Mouse (Mus musculus) myocyte (in vitro differentiated cells): ENCODE measurements at regions not wholly inside any gene's neighbourhood (a gene's known extent, or its start where the extent isn't known, plus 50 kb on each side); places are given as distances from the start of the nearest gene placed in this dataset.

Source experiments
- H3K27me3 ChIP-seq: one replicate; pipeline ENCODE4 v1.6.1; 2011; ENCODE audit not compliant: control insufficient read depth, insufficient read depth, insufficient read length
- H3K36me3 ChIP-seq: one replicate; pipeline ENCODE4 v1.6.1; 2011; ENCODE audit not compliant: control insufficient read depth, insufficient read depth
- H3K4me2 ChIP-seq: one replicate; pipeline ENCODE4 v1.6.1; 2011; ENCODE audit warnings: low read depth, control low read depth
- H3K4me3 ChIP-seq: one replicate; pipeline ENCODE4 v1.5.1; 2011; ENCODE audit warnings: mild to moderate bottlenecking, control low read depth, moderate library complexity
- H3K79me2 ChIP-seq: one replicate; pipeline ENCODE4 v1.6.1; 2011; ENCODE audit not compliant: control insufficient read depth, insufficient read depth
- H3ac ChIP-seq: one replicate; pipeline ENCODE4 v1.6.1; 2011; ENCODE audit not compliant: control insufficient read depth, insufficient read length
- CEBPB ChIP-seq: IDR thresholded peaks from 2 replicates; pipeline ENCODE4 v1.6.1; 2011; ENCODE audit warnings: mild to moderate bottlenecking, moderate library complexity; ENCODE audit not compliant: poor library complexity, insufficient read depth, severe bottlenecking
- E2F4 ChIP-seq: IDR thresholded peaks from one replicate; pipeline ENCODE4 v1.6.1; 2011; ENCODE audit warnings: mild to moderate bottlenecking, control low read depth, moderate library complexity; ENCODE audit not compliant: insufficient read depth
- MAX ChIP-seq: IDR thresholded peaks from one replicate; pipeline ENCODE4 v1.6.1; 2011; ENCODE audit warnings: low read depth, mild to moderate bottlenecking, control low read depth
- MYOD1 ChIP-seq, 3 experiments: IDR thresholded peaks; one replicate each; pipeline ENCODE4 v1.6.1; 2011; ENCODE audit warnings: control low read depth in 2 of 3, low read depth in 2 of 3, mild to moderate bottlenecking in 2 of 3, moderate library complexity in 1 of 3; ENCODE audit not compliant: insufficient read length in 2 of 3, control insufficient read depth in 1 of 3
- MYOG ChIP-seq, 3 experiments: IDR thresholded peaks; one replicate each; pipeline ENCODE4 v1.6.1; 2011; ENCODE audit warnings: control low read depth in 2 of 3, low read depth in 2 of 3, mild to moderate bottlenecking in 2 of 3; ENCODE audit not compliant: insufficient read length in 2 of 3, control insufficient read depth in 1 of 3, insufficient read depth in 1 of 3
- POLR2A ChIP-seq: IDR thresholded peaks from one replicate; pipeline ENCODE4 v1.6.1; 2011; ENCODE audit warnings: low read depth, mild to moderate bottlenecking, control low read depth, moderate library complexity; ENCODE audit not compliant: insufficient read length
- POLR2AphosphoS2 ChIP-seq: IDR thresholded peaks from one replicate; pipeline ENCODE4 v1.6.1; 2011; ENCODE audit warnings: low read depth, control low read depth; ENCODE audit not compliant: insufficient read length
- REST ChIP-seq: IDR thresholded peaks from one replicate; pipeline ENCODE4 v1.6.1; 2011; ENCODE audit warnings: mild to moderate bottlenecking, control low read depth, moderate library complexity; ENCODE audit not compliant: insufficient read depth, insufficient read length
- SRF ChIP-seq: IDR thresholded peaks from one replicate; pipeline ENCODE4 v1.6.1; 2011; ENCODE audit warnings: low read depth; ENCODE audit not compliant: control insufficient read depth, insufficient read length
- TCF12 ChIP-seq: IDR thresholded peaks from one replicate; pipeline ENCODE4 v1.6.1; 2011; ENCODE audit warnings: mild to moderate bottlenecking, control low read depth; ENCODE audit not compliant: poor library complexity, insufficient read depth, severe bottlenecking
- TCF3 ChIP-seq: IDR thresholded peaks from one replicate; pipeline ENCODE4 v1.6.1; 2011; ENCODE audit warnings: low read depth, control low read depth; ENCODE audit not compliant: insufficient read length
- USF1 ChIP-seq: IDR thresholded peaks from one replicate; pipeline ENCODE4 v1.6.1; 2011; ENCODE audit warnings: low read depth, mild to moderate bottlenecking, control low read depth, moderate library complexity

- Histone ChIP-seq H3K27me3 (no peaks in the 10 kb centered on the region), H3K4me2 (no peak overlapping the region), H3K36me3 (no peaks in the 10 kb centered on the region), H3ac (no peak overlapping the region), H3K79me2 (no peaks in the 10 kb centered on the region), H3K4me3 (no peak overlapping the region)
- TF ChIP-seq MYOD1 (IDR thresholded peaks at IDR 0.05; ENCODE audit: control insufficient read depth in 1 of 3, insufficient read length in 2 of 3, low read depth in 2 of 3) (no peak), E2F4 (no peak), CEBPB (no peak), MYOG (IDR thresholded peaks at IDR 0.05; ENCODE audit: control insufficient read depth in 1 of 3, insufficient read depth in 1 of 3, insufficient read length in 2 of 3, low read depth in 2 of 3) (no peak), POLR2AphosphoS2 (no peak), MAX (no peak), TCF3 (no peak)
Observed at GRCm38 (mm10) chr19:60120917-60121316, 105.6 kb downstream of the Fam204a start.

DNA sequence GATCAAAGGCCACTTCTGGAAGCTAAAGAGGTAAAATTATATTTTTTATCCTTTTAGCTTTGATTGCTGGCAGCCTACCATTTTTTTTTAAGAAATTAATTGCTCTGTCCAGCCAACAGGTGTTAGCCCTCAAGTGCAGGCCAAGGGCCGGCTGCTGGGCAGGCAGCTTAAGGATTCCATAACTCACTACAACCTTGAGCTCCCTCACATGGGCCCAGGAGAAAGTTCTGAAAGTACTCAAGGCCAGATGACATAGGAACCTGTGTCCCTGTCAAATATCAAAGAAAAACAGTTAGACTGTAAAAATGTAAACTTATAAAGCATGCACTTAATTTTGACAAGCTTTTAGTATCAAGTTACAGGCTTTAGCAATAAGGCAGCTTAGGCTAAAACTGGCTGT is 107.5 kb downstream of the Fam204a start:
- Histone ChIP-seq H3K27me3 (no peaks in the 10 kb centered on the region), H3K79me2 (no peaks in the 10 kb centered on the region), H3ac (no peak overlapping the region), H3K4me2 (no peak overlapping the region), H3K36me3 (no peaks in the 10 kb centered on the region), H3K4me3 (no peak overlapping the region)
- TF ChIP-seq E2F4 = no peak
- TF ChIP-seq SRF = no peak
- no peak for TF ChIP-seq CEBPB
- TF ChIP-seq POLR2AphosphoS2 = no peak
- no peak for TF ChIP-seq MYOD1 (IDR thresholded peaks at IDR 0.05; ENCODE audit: control insufficient read depth in 1 of 3, insufficient read length in 2 of 3, low read depth in 2 of 3)
- no peak for TF ChIP-seq TCF12
- TF ChIP-seq TCF3 = no peak
- TF ChIP-seq USF1 = no peak
- no peak for TF ChIP-seq POLR2A
- no peak for TF ChIP-seq REST
- TF ChIP-seq MAX = no peak
- TF ChIP-seq MYOG (IDR thresholded peaks at IDR 0.05; ENCODE audit: control insufficient read depth in 1 of 3, insufficient read depth in 1 of 3, insufficient read length in 2 of 3, low read depth in 2 of 3) = no peak

- no peak overlapping the region for H3K4me3 ChIP-seq
- no peaks in the 10 kb centered on the region for H3K27me3 ChIP-seq
- H3K4me2 ChIP-seq = no peak overlapping the region
- no peak overlapping the region for H3ac ChIP-seq
- TF ChIP-seq CEBPB (no peak), MYOG (IDR thresholded peaks at IDR 0.05; ENCODE audit: control insufficient read depth in 1 of 3, insufficient read depth in 1 of 3, insufficient read length in 2 of 3, low read depth in 2 of 3) (no peak), USF1 (no peak), SRF (no peak), REST (no peak), MYOD1 (IDR thresholded peaks at IDR 0.05; ENCODE audit: control insufficient read depth in 1 of 3, insufficient read length in 2 of 3, low read depth in 2 of 3) (no peak), POLR2A (no peak), POLR2AphosphoS2 (no peak), MAX (no peak), TCF3 (no peak), E2F4 (no peak), TCF12 (no peak)
- no peaks in the 10 kb centered on the region for H3K36me3 ChIP-seq
- no peaks in the 10 kb centered on the region for H3K79me2 ChIP-seq
Observed at GRCm38 (mm10) chr19:60113666-60114388, 112.7 kb downstream of the Fam204a start.

DNA sequence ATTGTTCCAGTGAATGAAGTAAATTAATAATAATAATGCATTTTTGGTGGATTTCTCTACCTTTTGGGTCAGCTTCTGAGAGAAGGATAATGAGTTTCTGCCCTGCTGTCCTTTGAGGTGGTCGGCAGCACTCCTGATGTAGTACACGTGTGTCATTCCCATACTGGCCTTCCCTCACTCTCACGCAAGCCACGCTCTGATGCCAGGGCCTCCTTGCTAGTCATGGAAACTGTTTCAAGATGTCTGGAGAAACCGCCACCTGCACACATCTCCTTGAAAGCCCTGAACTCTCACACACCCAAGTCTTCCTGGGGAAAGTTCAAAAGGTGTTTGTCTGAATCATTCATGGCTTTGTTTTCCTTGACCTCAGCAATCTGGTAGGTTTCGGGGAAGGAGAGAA is 116.2 kb downstream of the Fam204a start:
- Histone ChIP-seq H3K36me3 (no peaks in the 10 kb centered on the region), H3K27me3 (no peaks in the 10 kb centered on the region), H3ac (no peak overlapping the region), H3K79me2 (no peaks in the 10 kb centered on the region), H3K4me3 (no peak overlapping the region), H3K4me2 (no peak overlapping the region)
- TF ChIP-seq E2F4 = no peak
- TF ChIP-seq USF1 = no peak
- no peak for TF ChIP-seq REST
- no peak for TF ChIP-seq MYOD1 (IDR thresholded peaks at IDR 0.05; ENCODE audit: control insufficient read depth in 1 of 3, insufficient read length in 2 of 3, low read depth in 2 of 3)
- no peak for TF ChIP-seq CEBPB
- TF ChIP-seq MYOG (IDR thresholded peaks at IDR 0.05; ENCODE audit: control insufficient read depth in 1 of 3, insufficient read depth in 1 of 3, insufficient read length in 2 of 3, low read depth in 2 of 3) = no peak
- no peak for TF ChIP-seq SRF
- TF ChIP-seq POLR2A = no peak
- TF ChIP-seq TCF3 = no peak
- no peak for TF ChIP-seq TCF12
- TF ChIP-seq POLR2AphosphoS2 = no peak
- no peak for TF ChIP-seq MAX
